Mouse (Mus musculus) Patski (cell line): ENCODE data around the gene Acsl5. TPM values are rescaled to one million over a fixed set of nuclear protein-coding genes. Genes with fewer than 3 reads are reported as not detected.

Source experiments
- ATAC-seq: fragments of 100-300 bp; one replicate; pipeline ENCODE4 v1.8.0; 2021
- CTCF ChIA-PET: fragments of 350-600 bp; sonication (Branson Sonifier 250); formaldehyde crosslinking; loops from one replicate; lab custom pipeline; 2022; ENCODE audit warnings: inconsistent platforms; lab: Charles Lee
- POLR2A ChIA-PET: fragments of 350-600 bp; sonication (Branson Sonifier 250); formaldehyde crosslinking; loops from one replicate; lab custom pipeline; 2022; ENCODE audit warnings: antibody characterized with exemption, inconsistent platforms; lab: Charles Lee
- DNase-seq: peaks from one replicate; pipeline ENCODE4 v3.0.0-alpha.2; 2011; ENCODE audit warnings: low read depth, low spot score
- H3K27me3 ChIP-seq: fragments of 371-371 bp; one replicate; pipeline ENCODE4 v1.5.1; 2021
- CTCF ChIP-seq: fragments of 100-300 bp; IDR thresholded peaks from one replicate; pipeline ENCODE4 v1.5.1; 2021
- in situ Hi-C: fragments of 300-500 bp; cut with MboI; formaldehyde crosslinking; loops from 3 replicates; pipeline ENCODE4 v1.11.1; 2018; ENCODE audit warnings: low pct_unique_long_range_greater_than_20kb, mixed read lengths
- polyA plus RNA-seq: library from polyadenylated mRNA; unstranded; gene quantifications from one replicate; pipeline ENCODE4 v1.2.3, GENCODE M21; 2021

Acsl5 gene
- 143 TPM for polyA plus RNA-seq

DNA sequence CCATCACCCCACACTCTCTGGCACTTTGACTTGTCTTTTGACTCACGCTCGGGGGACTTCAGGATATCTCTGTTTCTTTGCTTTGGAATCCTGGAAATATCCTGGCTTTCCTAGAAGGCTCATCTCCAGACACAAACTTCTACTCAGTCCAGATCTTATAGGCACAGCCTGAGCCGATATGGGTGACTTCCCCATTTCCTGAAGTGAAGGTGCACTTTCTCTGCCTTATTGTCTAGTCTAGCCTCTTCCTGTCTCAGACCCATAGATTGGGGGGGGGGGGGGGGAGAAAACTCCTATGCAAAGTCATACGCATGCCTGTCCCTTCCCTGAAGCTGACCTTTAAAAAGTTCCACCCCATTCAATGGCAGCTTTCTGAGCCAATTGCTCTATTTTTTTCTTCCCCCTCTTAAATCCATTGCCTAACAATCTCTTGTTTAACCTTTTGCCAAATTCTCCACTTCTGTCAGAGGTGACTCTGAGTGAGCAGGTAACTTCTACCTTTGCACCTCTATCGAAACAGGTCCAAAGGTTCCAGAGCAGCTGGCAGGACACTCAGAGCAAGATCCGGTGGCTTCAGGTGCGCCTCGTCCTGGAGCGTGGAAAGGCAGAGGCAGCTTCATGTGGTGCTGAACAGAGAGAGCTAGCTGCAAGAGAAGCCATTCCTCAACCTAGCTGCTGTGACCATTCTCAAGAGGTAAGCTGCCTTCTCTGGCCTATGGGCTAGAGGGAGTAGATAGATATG lies at the start of gene Acsl5:
Gene Acsl5, plus strand, starts transcription at position 556 of the 742 bp plus-strand sequence.
- no peak for DNase-seq
- no peaks in the 10 kb centered on the region for H3K27me3 ChIP-seq
- in situ Hi-C loops = no loop called here
- ATAC-seq = no peak
- CTCF ChIA-PET = no interaction called here
- POLR2A ChIA-PET = interaction anchor here (0.6 to 0.9 kb wide), 2 partner anchors 24 to 50 kb away, joined by 3 to 4 read pairs; no protein-coding TSS in a partner anchor
- TF ChIP-seq CTCF = no peak

DNA sequence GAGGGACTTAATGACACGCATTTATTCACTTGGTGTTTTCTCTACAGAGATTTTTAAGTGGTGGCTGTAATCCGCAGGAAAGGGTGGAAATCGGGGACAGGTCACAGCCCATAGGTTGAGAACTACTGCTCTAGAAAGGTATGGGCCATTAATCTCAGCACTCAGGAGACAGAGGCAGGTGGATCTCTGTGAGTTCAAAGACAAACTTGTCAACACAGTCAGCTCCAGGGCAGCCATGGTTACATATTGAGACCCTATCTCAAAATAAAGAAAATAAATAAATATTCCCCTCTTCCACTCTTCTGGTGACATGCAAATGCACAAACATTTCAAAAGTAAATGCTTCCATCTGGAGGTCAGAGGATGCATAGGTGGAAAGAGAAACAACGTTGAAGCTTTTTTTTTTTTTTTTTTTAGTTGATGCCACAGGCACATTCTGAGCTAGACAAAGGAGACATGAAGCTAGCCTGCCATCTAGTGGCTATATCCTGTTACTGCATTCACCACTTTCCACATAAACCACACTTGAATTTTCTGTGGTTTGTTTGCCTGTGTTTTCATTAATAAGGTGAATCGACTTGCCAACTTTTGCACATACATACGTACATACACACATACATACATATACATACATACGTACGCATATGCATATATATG lies 45.1 kb upstream of the Acsl5 start:
- peaks cover 57% of the 10 kb centered on the region for H3K27me3 ChIP-seq
- POLR2A ChIA-PET = interaction anchor here (0.6 to 1.0 kb wide), 4 partner anchors 110 to 1160 kb away, joined by 3 to 7 read pairs (median 4); no protein-coding TSS in a partner anchor
- DNase-seq (no peak), ATAC-seq (peak; percentile 35)
- peak; percentile 72 for TF ChIP-seq CTCF
- CTCF ChIA-PET = interaction anchor here (0.6 to 2.7 kb wide), 21 partner anchors 8 to 1292 kb away, joined by 3 to 13 read pairs (median 3); no protein-coding TSS in a partner anchor
- in situ Hi-C loops = loop anchor here (5.0 kb wide), 1 partner anchor 1164 kb away; the partner anchor contains the start of gene Adra2a

DNA sequence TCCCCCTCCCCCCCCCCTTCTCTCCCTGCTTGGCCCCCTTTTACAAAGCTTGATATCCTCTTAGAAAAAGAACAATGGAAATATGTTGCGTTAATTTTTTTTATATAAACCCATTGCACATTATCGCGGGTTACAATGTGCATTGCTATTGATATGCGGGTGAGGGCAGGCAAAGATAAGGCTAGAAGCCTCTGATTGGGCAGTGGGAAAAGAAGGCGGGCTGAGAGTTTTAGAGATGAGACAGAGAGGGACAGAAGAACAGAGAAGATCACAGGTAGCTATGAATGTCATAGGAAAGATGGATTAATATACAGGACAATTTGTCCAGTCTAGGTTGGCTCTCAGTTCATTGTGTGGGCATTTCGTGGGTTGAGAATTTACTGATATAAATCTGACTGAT lies 44.5 kb upstream of the Acsl5 start:
- ChIA-PET CTCF (interaction anchor here (1.0 to 2.7 kb wide), 14 partner anchors 8 to 1162 kb away, joined by 3 to 13 read pairs (median 3); no protein-coding TSS in a partner anchor), POLR2A (interaction anchor here (0.6 to 1.0 kb wide), 2 partner anchors 126 to 1123 kb away, joined by 4 to 7 read pairs; no protein-coding TSS in a partner anchor)
- H3K27me3 ChIP-seq = peaks cover 51% of the 10 kb centered on the region
- ATAC-seq = no peak
- in situ Hi-C loops = loop anchor here (5.0 kb wide), 1 partner anchor 1165 kb away; the partner anchor contains the start of gene Adra2a
- no peak for DNase-seq
- TF ChIP-seq CTCF = no peak

DNA sequence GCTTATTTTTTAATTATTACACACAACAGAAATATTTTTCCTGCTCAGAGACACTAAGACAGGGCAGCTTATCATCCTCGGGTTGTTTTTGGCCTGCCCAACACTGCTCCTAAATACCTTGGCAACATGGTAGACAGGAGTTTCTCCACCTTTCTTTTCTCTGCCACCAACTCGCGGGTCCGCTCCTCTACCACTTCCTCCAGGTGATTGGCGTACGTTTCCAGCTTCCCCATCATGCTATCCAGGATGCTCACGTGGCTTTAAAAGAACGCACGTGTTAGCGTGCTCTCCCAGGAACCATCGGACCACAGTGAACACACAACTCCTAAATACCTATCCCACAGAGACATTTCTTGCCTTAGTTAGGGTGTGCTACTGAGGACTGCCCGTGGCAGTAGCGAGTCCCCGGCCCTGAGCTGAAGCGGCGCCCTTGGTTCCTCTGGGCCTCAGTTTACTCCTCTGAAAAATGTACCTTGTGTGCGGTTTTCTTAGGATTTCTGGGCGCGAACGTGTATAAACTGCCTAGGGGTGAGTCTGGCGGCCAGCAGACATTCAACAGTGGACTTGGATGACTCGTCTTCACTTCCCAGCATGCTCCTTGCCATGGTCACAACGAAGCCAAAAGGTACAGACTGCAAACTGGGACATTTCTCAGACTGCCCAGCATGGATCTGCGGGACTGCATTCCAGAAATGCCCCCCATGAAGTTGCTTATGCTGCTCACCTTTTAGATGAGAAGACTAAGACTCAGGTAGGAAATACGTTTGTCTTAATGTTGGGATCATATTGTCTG lies 43.8 kb upstream of the Acsl5 start:
- H3K27me3 ChIP-seq = peaks cover 43% of the 10 kb centered on the region
- TF ChIP-seq CTCF = no peak
- no peak for DNase-seq
- no peak for ATAC-seq
- ChIA-PET POLR2A (no interaction called here), CTCF (interaction anchor here (0.5 to 2.7 kb wide), 9 partner anchors 9 to 125 kb away, joined by 3 to 13 read pairs (median 3); no protein-coding TSS in a partner anchor)
- in situ Hi-C loops = loop anchor here (5.0 kb wide), 1 partner anchor 1166 kb away; the partner anchor contains the start of gene Adra2a

DNA sequence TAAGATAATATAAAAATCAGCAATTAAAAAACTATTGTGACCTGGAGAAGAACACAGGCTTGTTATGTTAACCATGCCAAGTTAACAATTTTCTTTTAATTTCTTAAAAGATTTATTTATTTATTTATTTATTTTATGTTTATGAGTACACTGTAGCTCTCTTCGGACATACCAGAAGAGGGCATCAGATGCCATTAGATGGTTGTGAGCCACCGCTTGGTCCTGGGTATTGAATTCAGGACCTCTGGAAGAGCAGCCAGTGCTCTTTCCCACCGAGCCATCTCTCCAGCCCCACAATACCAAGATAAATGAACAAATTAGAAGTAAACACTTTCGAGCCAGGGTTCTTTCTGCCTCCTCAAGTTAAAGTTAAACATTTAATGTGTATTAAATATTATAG lies 43.1 kb upstream of the Acsl5 start:
- peaks cover 36% of the 10 kb centered on the region for H3K27me3 ChIP-seq
- no peak for DNase-seq
- TF ChIP-seq CTCF = peak; percentile 23
- POLR2A ChIA-PET = no interaction called here
- no peak for ATAC-seq
- in situ Hi-C loops = loop anchor here (5.0 kb wide), 1 partner anchor 1166 kb away; the partner anchor contains the start of gene Adra2a
- CTCF ChIA-PET = interaction anchor here (0.5 to 1.5 kb wide), 6 partner anchors 9 to 124 kb away, joined by 3 to 6 read pairs (median 3); no protein-coding TSS in a partner anchor

DNA sequence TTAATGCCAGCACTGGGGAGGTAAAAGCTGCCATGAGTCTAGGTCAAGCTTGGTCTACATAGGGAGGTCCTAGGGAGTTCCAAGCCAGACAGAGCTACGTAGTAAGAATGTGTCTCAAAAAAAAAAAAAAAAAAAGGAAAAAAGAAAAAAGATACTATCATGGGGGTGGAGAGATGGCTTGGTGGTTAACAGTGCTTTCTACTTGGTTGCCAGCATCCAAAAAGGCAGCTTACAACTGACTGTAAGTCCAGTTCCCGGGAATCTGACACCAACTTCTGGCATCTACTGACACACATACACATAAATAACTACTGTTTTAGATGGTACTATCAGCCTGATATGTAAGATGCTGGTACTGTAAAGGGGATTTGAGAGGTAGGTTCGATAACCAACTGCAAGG lies 42.7 kb upstream of the Acsl5 start:
- ChIA-PET POLR2A (interaction anchor here (0.6 kb wide), 1 partner anchor 96 kb away, joined by 4 read pairs; no protein-coding TSS in a partner anchor), CTCF (interaction anchor here (0.9 to 1.5 kb wide), 5 partner anchors 10 to 103 kb away, joined by 3 to 6 read pairs (median 3); no protein-coding TSS in a partner anchor)
- in situ Hi-C loops = loop anchor here (5.0 kb wide), 1 partner anchor 1167 kb away; the partner anchor contains the start of gene Adra2a
- H3K27me3 ChIP-seq = peaks cover 32% of the 10 kb centered on the region
- ATAC-seq = no peak
- no peak for DNase-seq
- TF ChIP-seq CTCF = no peak

DNA sequence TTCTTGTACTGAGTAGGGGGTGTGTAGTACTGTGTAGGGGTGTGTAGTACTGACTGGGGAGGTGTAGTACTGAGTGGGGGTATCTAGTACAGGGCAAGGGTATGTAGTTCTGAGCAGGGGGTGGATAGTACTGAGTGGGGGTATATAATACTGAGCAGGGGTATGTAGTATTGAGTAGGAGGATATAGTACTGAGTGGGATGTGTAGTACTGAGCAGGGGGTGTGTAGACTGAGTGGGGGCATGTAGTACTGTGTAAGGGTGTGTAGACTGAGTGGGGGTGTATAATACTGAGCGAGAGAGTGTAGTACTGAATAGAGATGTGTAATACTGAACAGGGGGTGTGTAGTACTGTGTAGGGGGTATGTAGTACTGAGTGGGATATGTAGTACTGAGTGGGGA lies 40.0 kb upstream of the Acsl5 start:
- ChIA-PET POLR2A (interaction anchor here (0.7 kb wide), 1 partner anchor 13 kb away, joined by 4 read pairs; no protein-coding TSS in a partner anchor), CTCF (interaction anchor here (1.3 to 1.6 kb wide), 2 partner anchors 13 to 120 kb away, joined by 3 to 7 read pairs; no protein-coding TSS in a partner anchor)
- H3K27me3 ChIP-seq = peaks cover 9% of the 10 kb centered on the region
- in situ Hi-C loops = no loop called here
- DNase-seq (no peak), ATAC-seq (no peak)
- TF ChIP-seq CTCF = no peak

DNA sequence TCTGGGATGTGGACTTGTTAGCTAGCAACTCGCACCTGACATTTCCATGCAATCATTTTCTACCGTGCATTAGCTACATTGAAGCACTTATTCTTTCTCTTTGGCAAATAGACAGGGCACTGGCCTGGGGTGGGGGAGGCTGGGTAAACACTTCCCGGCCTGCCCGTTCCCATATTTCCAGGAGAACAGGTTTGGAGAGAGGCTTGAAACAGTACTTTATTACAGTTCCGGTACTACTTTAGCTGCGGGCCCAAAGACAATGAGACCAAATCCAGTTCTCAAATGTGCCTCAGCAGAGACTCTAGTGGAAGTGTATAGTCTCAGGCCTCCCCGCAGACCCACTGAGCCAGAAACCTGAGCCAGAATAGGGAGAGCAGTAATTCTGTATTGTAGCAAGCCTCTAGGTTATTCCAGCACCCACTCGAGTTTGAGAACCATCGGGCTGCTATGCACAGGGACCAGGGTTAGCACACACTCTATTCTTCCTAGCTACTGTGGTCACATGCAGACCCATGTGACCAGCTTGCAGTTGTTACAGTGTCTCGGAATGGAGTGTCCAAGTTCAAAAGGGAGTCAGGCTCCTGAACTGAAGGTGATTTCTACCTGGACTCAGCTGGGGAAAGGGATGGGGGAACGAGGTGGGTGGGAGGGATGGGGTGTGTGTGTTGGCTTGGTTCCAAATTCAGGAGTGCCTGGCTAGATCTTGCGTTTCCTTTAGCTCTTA lies 38.0 kb upstream of the Acsl5 start:
- CTCF ChIA-PET = interaction anchor here (0.9 to 1.6 kb wide), 2 partner anchors 15 to 31 kb away, joined by 3 to 4 read pairs; no protein-coding TSS in a partner anchor
- no peak for DNase-seq
- in situ Hi-C loops = no loop called here
- no peak for TF ChIP-seq CTCF
- no peaks in the 10 kb centered on the region for H3K27me3 ChIP-seq
- POLR2A ChIA-PET = interaction anchor here (0.5 kb wide), 1 partner anchor 94 kb away, joined by 4 read pairs; no protein-coding TSS in a partner anchor
- ATAC-seq = no peak

DNA sequence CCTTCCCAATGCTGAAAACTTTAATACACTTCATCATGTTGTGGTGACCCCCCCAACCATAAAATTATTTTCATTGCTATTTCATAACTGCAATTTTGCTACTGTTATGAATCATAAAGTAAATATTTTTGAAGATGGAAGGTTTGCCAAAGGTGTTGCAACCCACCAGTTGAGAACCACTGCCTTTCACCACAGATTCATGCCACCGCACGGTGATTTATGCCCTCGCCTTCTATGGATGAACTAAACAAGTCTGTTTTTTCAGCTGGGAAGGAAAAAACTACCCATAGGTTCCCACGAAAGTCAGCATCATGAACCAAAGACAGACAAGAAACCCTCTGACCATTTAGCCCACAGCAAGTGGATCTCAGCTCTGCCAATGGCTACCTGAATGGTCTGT lies 34.9 kb upstream of the Acsl5 start:
- POLR2A ChIA-PET = no interaction called here
- no peak for TF ChIP-seq CTCF
- DNase-seq (no peak), ATAC-seq (no peak)
- no peaks in the 10 kb centered on the region for H3K27me3 ChIP-seq
- in situ Hi-C loops = no loop called here
- CTCF ChIA-PET = interaction anchor here (0.8 to 3.6 kb wide), 11 partner anchors 9 to 115 kb away, joined by 3 to 65 read pairs (median 5); no protein-coding TSS in a partner anchor
